ENCODE assay signal across 21 mouse cellular contexts in the genomic region with DNA sequence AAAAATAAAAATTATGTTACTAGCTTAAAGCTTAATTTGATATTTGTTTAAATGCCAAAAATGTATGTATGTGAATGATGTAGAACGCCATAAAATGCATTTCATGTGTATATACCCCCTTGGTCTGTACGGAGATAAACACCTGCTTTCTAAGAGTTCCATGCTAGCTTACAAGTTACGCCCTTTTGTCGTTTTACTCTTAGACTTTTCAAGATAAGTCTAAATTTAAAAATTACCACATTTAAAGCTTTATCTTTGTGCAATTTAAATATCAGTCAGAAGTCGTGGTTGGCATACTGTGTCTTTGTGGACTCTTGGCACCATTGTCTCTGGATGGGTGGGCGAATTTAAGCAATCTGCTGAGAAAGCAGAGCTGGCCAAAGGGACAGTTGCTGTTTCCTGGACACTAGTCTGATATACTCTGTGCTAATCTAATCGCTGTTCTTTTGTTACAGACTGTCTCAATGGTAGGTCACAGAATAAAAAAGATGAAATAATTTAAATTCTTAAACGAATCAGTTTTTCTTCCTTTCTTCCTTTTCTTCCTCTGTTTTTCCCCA. TPM values are rescaled to one million over a fixed set of nuclear protein-coding genes. Genes with fewer than 3 reads are reported as not detected.
DNase-seq lines count a peak whose midpoint lies in the region; ATAC-seq lines count a peak whose summit lies in the region.
"Had no signal": no experiment of that assay in that cellular context is flagged by ENCODE, and none has a peak within 500 bp of the region (broad histone marks: within the 10 kb centered on the region; RNA-seq: fewer than 3 reads in every experiment).

No protein-coding gene starts in this region.

- H3K36me3 ChIP-seq in heart, embryonic 16.5 days (ENCODE audit: control insufficient read depth, insufficient read depth), result peaks cover 54% of the 10 kb centered on the region
- peaks cover 67% of the 10 kb centered on the region for H3K36me3 ChIP-seq in heart, embryonic 10.5 days

- no peaks in the 10 kb centered on the region for H3K9me3 ChIP-seq in heart, embryonic 16.5 days (replicated peaks; ENCODE audit: control insufficient read depth, low read length)
- no peaks in the 10 kb centered on the region for H3K9me3 ChIP-seq in heart, embryonic 10.5 days
- H3K9me3 ChIP-seq: embryonic facial prominence, embryonic 13.5 days; forebrain, embryonic 10.5 days; G1E; heart, embryonic 15.5 days; hindbrain, embryonic 10.5 days had no signal

- H3K9ac ChIP-seq in heart, embryonic 16.5 days (ENCODE audit: low read length), result no peak overlapping the region
- H3K9ac ChIP-seq: embryonic facial prominence, embryonic 13.5 days; heart, embryonic 15.5 days; hindbrain, embryonic 14.5 days had no signal

- no peak overlapping the region for H3K4me3 ChIP-seq in heart, embryonic 16.5 days (ENCODE audit: low read length)
- no peak overlapping the region for H3K4me3 ChIP-seq in heart, embryonic 10.5 days
- H3K4me3 ChIP-seq: embryonic facial prominence, embryonic 13.5 days; erythroblast, embryonic 14.5 days; forebrain, embryonic 10.5 days; heart, embryonic 15.5 days; hindbrain, embryonic 10.5 days had no signal

- H3K4me2 ChIP-seq in heart, embryonic 16.5 days (ENCODE audit: low read depth, low read length), result no peak overlapping the region
- H3K4me2 ChIP-seq: embryonic facial prominence, embryonic 13.5 days; heart, embryonic 15.5 days; hindbrain, embryonic 14.5 days had no signal

- ATAC-seq in heart, embryonic 16.5 days (replicated peaks; ENCODE audit: extremely low read depth, insufficient read depth, low FRiP score), result no peak
- ATAC-seq: CD4-positive, CD25-positive, alpha-beta regulatory T cell, adult 4 months; forebrain, embryonic 14.5 days had no signal

- H3K27me3 ChIP-seq in heart, embryonic 16.5 days (ENCODE audit: control insufficient read depth, insufficient read depth, low read length), result no peaks in the 10 kb centered on the region
- no peaks in the 10 kb centered on the region for H3K27me3 ChIP-seq in heart, embryonic 10.5 days (ENCODE audit: insufficient read depth, poor library complexity, severe bottlenecking)
- H3K27me3 ChIP-seq: embryonic facial prominence, embryonic 13.5 days; heart, embryonic 15.5 days had no signal

- WGBS in heart, embryonic 16.5 days, result 77% methylated on average over 8 of the region's 8 CpGs
- WGBS in heart, embryonic 10.5 days, result 85% methylated on average over 8 of the region's 8 CpGs

- peaks cover 15% of the 10 kb centered on the region for H3K4me1 ChIP-seq in heart, embryonic 16.5 days (ENCODE audit: control insufficient read depth, insufficient read depth, low read length)
- peaks cover 6% of the 10 kb centered on the region for H3K4me1 ChIP-seq in heart, embryonic 10.5 days
- H3K4me1 ChIP-seq: forebrain, embryonic 10.5 days; hindbrain, embryonic 10.5 days had no signal

- peak; percentile 38 to 42 for DNase-seq in cerebellum, postnatal 10 days
- no peak for DNase-seq in cerebellum, adult 8-10 months
- no peak for DNase-seq in heart, embryonic 10.5 days (ENCODE audit: low spot score)
- DNase-seq in testis, postnatal 14 days (ENCODE audit: low spot score), result peak; percentile 31
- no peak for DNase-seq in testis, postnatal 10 days (ENCODE audit: low spot score)
- DNase-seq in lung, adult 18-20 months, result no peak
- DNase-seq: adrenal gland, postnatal 10 days; B cell, adult 2 months; cerebellum, adult 11 months; cerebellum, adult 9-10 months; cerebellum, postnatal 36 days had no signal

- H3K27ac ChIP-seq in heart, embryonic 16.5 days (ENCODE audit: low read length), result peak overlapping the region; percentile 11; the same call in 1 of the 2 replicates
- H3K27ac ChIP-seq in heart, embryonic 10.5 days, result no peak overlapping the region
- H3K27ac ChIP-seq: forebrain, embryonic 10.5 days; hindbrain, embryonic 10.5 days; hindbrain, embryonic 14.5 days had no signal

RNA-seq across cellular contexts. Expression of gene Prkar1a, which starts 20.0 kb away (rescaled TPM):
- 455 and 485 TPM in 2 replicates for polyA plus RNA-seq in heart, embryonic 16.5 days (2015; fragmentation: Nextera tagmentation; extraction: Ambion mirVana)
- polyA plus RNA-seq in heart, embryonic 10.5 days (2016; fragmentation: Nextera tagmentation; extraction: Ambion mirVana), result 365 and 443 TPM in 2 replicates

RNA-seq across cellular contexts. Expression of gene Fam20a, which starts 52.9 kb away (rescaled TPM):
- polyA plus RNA-seq in heart, embryonic 16.5 days (2015; fragmentation: Nextera tagmentation; extraction: Ambion mirVana), result 3.1 and 3.4 TPM in 2 replicates
- 0.39 and 2.7 TPM in 2 replicates for polyA plus RNA-seq in heart, embryonic 10.5 days (2016; fragmentation: Nextera tagmentation; extraction: Ambion mirVana)
- polyA plus RNA-seq: erythroblast, embryonic 14.5 days; G1E had no signal

RNA-seq across cellular contexts. Expression of gene Wipi1, which starts 57.5 kb away (rescaled TPM):
- polyA plus RNA-seq in heart, embryonic 16.5 days (2015; fragmentation: Nextera tagmentation; extraction: Ambion mirVana), result 51.6 and 55.3 TPM in 2 replicates
- 29.8 and 38.8 TPM in 2 replicates for polyA plus RNA-seq in heart, embryonic 10.5 days (2016; fragmentation: Nextera tagmentation; extraction: Ambion mirVana)
- polyA plus RNA-seq: CD4-positive, CD25-positive, alpha-beta regulatory T cell, adult 4 months had no signal

Comparison
In these comparisons a context has a peak if more than half of its experiments do, and no peak if none do; other contexts are left out.
1. DNase-seq: peak in cerebellum, postnatal 10 days (2 of 2) and testis, postnatal 14 days (single experiment); none in cerebellum, adult 8-10 months (single experiment), heart, embryonic 10.5 days (single experiment), testis, postnatal 10 days (single experiment) and lung, adult 18-20 months (0 of 2).